Mouse (Mus musculus): ENCODE measurements around the gene Slc1a5. TPM values are rescaled to one million over a fixed set of nuclear protein-coding genes. Genes with fewer than 3 reads are reported as not detected.

Slc1a5 gene
- polyA plus RNA-seq, 2 experiments = 21.7 to 80.3 TPM

DNA sequence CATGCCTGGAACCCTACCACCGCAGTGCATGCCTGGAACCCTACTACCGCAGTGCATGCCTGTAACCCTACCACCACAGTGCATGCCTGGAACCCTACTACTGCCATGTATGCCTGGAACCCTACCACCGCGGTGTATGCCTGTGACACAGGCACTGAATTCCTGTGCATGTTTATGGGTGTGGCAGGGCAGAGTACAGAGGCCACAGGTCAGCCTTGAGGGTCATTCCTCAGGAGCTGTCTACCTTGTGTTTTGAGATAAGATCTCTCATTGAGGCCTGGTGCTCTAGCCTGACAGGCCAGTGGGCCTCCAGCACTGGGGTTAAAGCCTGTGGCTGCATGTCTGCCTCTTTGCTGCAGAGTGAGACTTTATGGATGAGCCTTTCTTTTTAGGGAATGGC lies 35.8 kb upstream of the Slc1a5 start:
- WGBS = 92% methylated on average over 4 of the region's 4 CpGs
- DNase-seq (ENCODE audit: low spot score) = no peak
- Histone ChIP-seq H3K27me3 (ENCODE audit: control insufficient read depth, insufficient read depth, low read length) (no peaks in the 10 kb centered on the region), H3K36me3 (ENCODE audit: control insufficient read depth, insufficient read depth, low read length) (peaks cover 63% of the 10 kb centered on the region), H3K27ac (replicated peaks; ENCODE audit: low read depth, low read length) (no peak overlapping the region), H3K9ac (ENCODE audit: low read depth, low read length, severe bottlenecking) (no peak overlapping the region), H3K4me3 (replicated peaks; ENCODE audit: low read length) (no peak overlapping the region), H3K9me3 (ENCODE audit: control insufficient read depth, low read length) (no peaks in the 10 kb centered on the region), H3K4me2 (replicated peaks; ENCODE audit: low read depth, low read length, severe bottlenecking) (no peak overlapping the region), H3K4me1 (ENCODE audit: control insufficient read depth, insufficient read depth, low read length) (no peaks in the 10 kb centered on the region)
- TF ChIP-seq POLR2A (IDR thresholded peaks at IDR 0.05; ENCODE audit: borderline replicate concordance, extremely low read depth, insufficient read depth, insufficient read length) = no peak
- no peak for ATAC-seq (ENCODE audit: low FRiP score, low read depth)

DNA sequence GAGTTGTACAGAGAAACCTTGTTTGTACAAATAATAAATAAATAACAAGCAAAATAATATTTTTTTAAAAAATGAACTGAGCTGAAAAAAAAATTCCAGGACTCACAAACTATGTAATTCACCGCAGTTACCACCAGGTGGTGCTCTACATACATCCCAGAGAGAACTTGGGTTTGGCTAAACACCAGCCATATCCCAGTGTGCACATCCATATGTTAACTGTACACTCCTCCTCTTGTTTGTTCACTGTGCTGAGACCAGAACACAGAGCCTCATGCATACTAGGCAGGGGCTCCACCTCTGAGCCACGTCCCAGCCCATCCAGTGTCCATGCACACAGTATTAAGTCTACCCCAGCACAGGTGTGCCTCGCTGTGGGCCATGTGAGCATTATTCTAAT lies 35.0 kb upstream of the Slc1a5 start:
- no peaks in the 10 kb centered on the region for H3K9me3 ChIP-seq (ENCODE audit: control insufficient read depth, low read length)
- H3K27me3 ChIP-seq (ENCODE audit: control insufficient read depth, insufficient read depth, low read length) = no peaks in the 10 kb centered on the region
- no peak overlapping the region for H3K4me3 ChIP-seq (replicated peaks; ENCODE audit: low read length)
- H3K36me3 ChIP-seq (ENCODE audit: control insufficient read depth, insufficient read depth, low read length) = peaks cover 63% of the 10 kb centered on the region
- ATAC-seq (ENCODE audit: low FRiP score, low read depth) (no peak), DNase-seq (ENCODE audit: low spot score) (peak; percentile 78)
- no peak overlapping the region for H3K27ac ChIP-seq (replicated peaks; ENCODE audit: low read depth, low read length)
- no peak for TF ChIP-seq POLR2A (IDR thresholded peaks at IDR 0.05; ENCODE audit: borderline replicate concordance, extremely low read depth, insufficient read depth, insufficient read length)
- no peak overlapping the region for H3K9ac ChIP-seq (ENCODE audit: low read depth, low read length, severe bottlenecking)
- H3K4me2 ChIP-seq (replicated peaks; ENCODE audit: low read depth, low read length, severe bottlenecking) = no peak overlapping the region
- WGBS = 60% methylated on average over 3 of the region's 3 CpGs
- no peaks in the 10 kb centered on the region for H3K4me1 ChIP-seq (ENCODE audit: control insufficient read depth, insufficient read depth, low read length)

DNA sequence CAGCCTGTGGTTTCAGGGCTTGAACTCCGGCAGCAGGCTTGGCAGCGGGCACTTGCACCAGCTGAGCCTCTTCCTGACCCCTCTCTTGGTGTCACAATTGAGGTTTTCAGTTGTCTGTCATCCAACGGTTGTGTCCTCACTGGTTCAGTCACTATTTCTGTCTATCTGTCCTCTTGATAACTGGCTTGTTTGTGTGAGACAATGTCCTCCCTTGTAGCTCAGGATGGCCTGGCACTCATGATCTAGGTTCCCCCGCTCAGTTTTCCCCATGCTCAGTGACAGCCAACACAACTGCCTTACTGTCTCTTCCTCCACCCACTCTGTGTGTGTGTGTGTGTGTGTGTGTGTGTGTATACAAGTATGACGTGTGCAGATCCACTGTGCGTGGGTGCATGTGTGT lies 33.5 kb upstream of the Slc1a5 start:
- peaks cover 62% of the 10 kb centered on the region for H3K36me3 ChIP-seq (ENCODE audit: control insufficient read depth, insufficient read depth, low read length)
- H3K27me3 ChIP-seq (ENCODE audit: control insufficient read depth, insufficient read depth, low read length) = no peaks in the 10 kb centered on the region
- no peak overlapping the region for H3K9ac ChIP-seq (ENCODE audit: low read depth, low read length, severe bottlenecking)
- no peaks in the 10 kb centered on the region for H3K4me1 ChIP-seq (ENCODE audit: control insufficient read depth, insufficient read depth, low read length)
- H3K9me3 ChIP-seq (ENCODE audit: control insufficient read depth, low read length) = no peaks in the 10 kb centered on the region
- H3K4me3 ChIP-seq (replicated peaks; ENCODE audit: low read length) = no peak overlapping the region
- H3K4me2 ChIP-seq (replicated peaks; ENCODE audit: low read depth, low read length, severe bottlenecking) = no peak overlapping the region
- ATAC-seq (ENCODE audit: low FRiP score, low read depth) (no peak), DNase-seq (ENCODE audit: low spot score) (no peak)
- WGBS = 95% methylated on average over 6 of the region's 6 CpGs
- no peak for TF ChIP-seq POLR2A (IDR thresholded peaks at IDR 0.05; ENCODE audit: borderline replicate concordance, extremely low read depth, insufficient read depth, insufficient read length)
- no peak overlapping the region for H3K27ac ChIP-seq (replicated peaks; ENCODE audit: low read depth, low read length)

DNA sequence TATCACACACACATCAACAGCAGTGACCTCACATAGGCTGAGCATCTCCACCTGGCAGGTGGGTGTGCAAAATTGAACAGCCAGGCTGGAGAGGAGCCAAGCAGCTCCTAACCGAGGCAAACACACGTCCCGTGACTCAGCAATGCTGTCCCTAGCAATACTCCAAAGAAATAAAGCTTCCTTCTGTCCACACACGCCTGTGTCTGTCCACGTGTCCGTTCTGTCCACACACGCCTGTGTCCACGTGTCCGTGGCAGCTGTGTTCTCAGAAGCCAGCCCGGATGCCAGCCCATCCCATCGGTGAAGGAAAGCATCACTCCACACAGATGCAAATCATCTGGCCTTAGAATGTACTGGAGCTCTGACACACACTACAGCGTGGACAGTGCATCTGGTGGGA lies 29.1 kb upstream of the Slc1a5 start:
- TF ChIP-seq POLR2A (IDR thresholded peaks at IDR 0.05; ENCODE audit: borderline replicate concordance, extremely low read depth, insufficient read depth, insufficient read length) = no peak
- H3K27ac ChIP-seq (replicated peaks; ENCODE audit: low read depth, low read length) = no peak overlapping the region
- no peaks in the 10 kb centered on the region for H3K9me3 ChIP-seq (ENCODE audit: control insufficient read depth, low read length)
- DNase-seq (ENCODE audit: low spot score) (no peak), ATAC-seq (ENCODE audit: low FRiP score, low read depth) (no peak)
- WGBS = 80% methylated on average over 12 of the region's 12 CpGs
- H3K36me3 ChIP-seq (ENCODE audit: control insufficient read depth, insufficient read depth, low read length) = peaks cover 24% of the 10 kb centered on the region
- H3K4me2 ChIP-seq (replicated peaks; ENCODE audit: low read depth, low read length, severe bottlenecking) = no peak overlapping the region
- H3K9ac ChIP-seq (ENCODE audit: low read depth, low read length, severe bottlenecking) = no peak overlapping the region
- no peaks in the 10 kb centered on the region for H3K4me1 ChIP-seq (ENCODE audit: control insufficient read depth, insufficient read depth, low read length)
- H3K27me3 ChIP-seq (ENCODE audit: control insufficient read depth, insufficient read depth, low read length) = no peaks in the 10 kb centered on the region
- no peak overlapping the region for H3K4me3 ChIP-seq (replicated peaks; ENCODE audit: low read length)

DNA sequence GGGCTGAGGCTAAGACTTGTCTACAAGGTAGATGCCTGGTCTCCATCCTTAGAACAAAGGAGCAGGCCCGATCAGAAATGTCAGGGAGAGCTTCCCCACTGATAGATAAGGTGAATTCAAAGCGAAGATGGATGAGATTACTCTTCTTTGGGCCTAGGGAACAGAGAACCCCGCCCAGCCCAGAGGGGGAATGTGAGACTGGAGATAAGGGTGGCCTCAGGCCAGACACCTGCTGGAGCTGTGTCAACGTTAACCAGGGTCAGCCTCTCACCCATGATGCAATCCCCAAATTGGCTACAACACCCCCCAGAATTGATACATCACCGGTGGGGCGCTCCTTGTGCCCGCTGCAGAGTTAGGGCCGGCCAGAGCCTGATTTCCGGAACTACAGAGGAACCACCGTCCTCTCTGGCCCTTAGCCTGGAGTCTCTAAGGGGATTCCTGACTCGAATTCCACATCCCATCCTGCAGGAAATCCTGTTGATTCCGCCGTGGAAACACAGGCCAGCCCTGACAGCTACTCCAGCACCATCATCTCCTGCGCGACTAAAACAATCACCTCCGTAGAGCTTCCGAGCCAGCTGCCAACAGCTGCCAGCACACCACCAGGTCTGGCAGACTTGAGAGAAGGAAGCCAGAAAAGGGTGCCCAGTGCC lies 25.6 kb upstream of the Slc1a5 start:
- Histone ChIP-seq H3K9me3 (ENCODE audit: control insufficient read depth, low read length) (no peaks in the 10 kb centered on the region), H3K27me3 (ENCODE audit: control insufficient read depth, insufficient read depth, low read length) (no peaks in the 10 kb centered on the region), H3K4me1 (ENCODE audit: control insufficient read depth, insufficient read depth, low read length) (peaks cover 3% of the 10 kb centered on the region), H3K4me2 (replicated peaks; ENCODE audit: low read depth, low read length, severe bottlenecking) (no peak overlapping the region), H3K9ac (ENCODE audit: low read depth, low read length, severe bottlenecking) (no peak overlapping the region), H3K36me3 (ENCODE audit: control insufficient read depth, insufficient read depth, low read length) (no peaks in the 10 kb centered on the region), H3K4me3 (replicated peaks; ENCODE audit: low read length) (no peak overlapping the region), H3K27ac (replicated peaks; ENCODE audit: low read depth, low read length) (no peak overlapping the region)
- TF ChIP-seq POLR2A (IDR thresholded peaks at IDR 0.05; ENCODE audit: borderline replicate concordance, extremely low read depth, insufficient read depth, insufficient read length) = no peak
- DNase-seq (ENCODE audit: low spot score) (no peak), ATAC-seq (ENCODE audit: low FRiP score, low read depth) (no peak)
- WGBS = 68% methylated on average over 17 of the region's 17 CpGs

Measured in limb, embryonic 14.5 days (tissue).